Mouse (Mus musculus) heart, embryonic 11.5 days (tissue): ENCODE measurements around the gene Tbc1d22a. TPM values are rescaled to one million over a fixed set of nuclear protein-coding genes. Genes with fewer than 3 reads are reported as not detected.

Experiments used
- ATAC-seq: fragments of 200-750 bp; cut with Nextera tagmentation; replicated peaks from 2 replicates; pipeline ENCODE4 v1.8.0; 2017; ENCODE audit warnings: moderate library complexity; ENCODE audit not compliant: insufficient number of reproducible peaks, low FRiP score, low TSS enrichment
- H3K27ac ChIP-seq: fragments of 300-500 bp; sonication (generic); 2 replicates; pipeline ENCODE4 v1.5.1; 2014; ENCODE audit warnings: mild to moderate bottlenecking, low read depth, low read length
- H3K27me3 ChIP-seq: fragments of 300-500 bp; sonication (generic); 2 replicates; pipeline ENCODE4 v1.6.1; 2014; ENCODE audit warnings: mild to moderate bottlenecking, low read length, mixed read lengths; ENCODE audit not compliant: control insufficient read depth, insufficient read depth
- H3K36me3 ChIP-seq: fragments of 300-500 bp; sonication (generic); 2 replicates; pipeline ENCODE4 v1.6.1; 2014; ENCODE audit warnings: mild to moderate bottlenecking, low read length, moderate library complexity, mixed read lengths; ENCODE audit not compliant: control insufficient read depth, insufficient read depth
- H3K4me1 ChIP-seq: fragments of 300-500 bp; sonication (generic); 2 replicates; pipeline ENCODE4 v1.6.1; 2014; ENCODE audit warnings: low read length; ENCODE audit not compliant: control insufficient read depth, insufficient read depth
- H3K4me2 ChIP-seq: fragments of 300-500 bp; sonication (generic); 2 replicates; pipeline ENCODE4 v1.6.1; 2014; ENCODE audit warnings: mild to moderate bottlenecking, moderate library complexity
- H3K4me3 ChIP-seq: fragments of 300-500 bp; sonication (generic); 2 replicates; pipeline ENCODE4 v1.5.1; 2014; ENCODE audit warnings: low read depth, low read length
- H3K9ac ChIP-seq: fragments of 300-500 bp; sonication (generic); 2 replicates; pipeline ENCODE4 v1.6.1; 2014; ENCODE audit warnings: mild to moderate bottlenecking, low read depth, low read length, moderate library complexity
- H3K9me3 ChIP-seq: fragments of 300-500 bp; sonication (generic); replicated peaks from 2 replicates; pipeline ENCODE4 v1.6.1; 2016; ENCODE audit warnings: low read length; ENCODE audit not compliant: control insufficient read depth
- WGBS: fragments of 180-500 bp; shearing (Covaris S2); extraction: QIAGEN DNeasy Blood & Tissue Kit; methylation state at CpG from one replicate; pipeline ENCODE4 v1.1.7; 2014; ENCODE audit not compliant: insufficient replicate concordance; 5-methylcytosine and 5-hydroxymethylcytosine counted together
- polyA plus RNA-seq: library from polyadenylated mRNA; unstranded; fragments of >200 nt; fragmentation: Nextera tagmentation; extraction: Ambion mirVana; gene quantifications from 2 replicates; pipeline ENCODE4 v1.2.1, GENCODE M21; 2014

Gene Tbc1d22a
- polyA plus RNA-seq, 1 experiment from 2014 or later, result 6.0 TPM

DNA sequence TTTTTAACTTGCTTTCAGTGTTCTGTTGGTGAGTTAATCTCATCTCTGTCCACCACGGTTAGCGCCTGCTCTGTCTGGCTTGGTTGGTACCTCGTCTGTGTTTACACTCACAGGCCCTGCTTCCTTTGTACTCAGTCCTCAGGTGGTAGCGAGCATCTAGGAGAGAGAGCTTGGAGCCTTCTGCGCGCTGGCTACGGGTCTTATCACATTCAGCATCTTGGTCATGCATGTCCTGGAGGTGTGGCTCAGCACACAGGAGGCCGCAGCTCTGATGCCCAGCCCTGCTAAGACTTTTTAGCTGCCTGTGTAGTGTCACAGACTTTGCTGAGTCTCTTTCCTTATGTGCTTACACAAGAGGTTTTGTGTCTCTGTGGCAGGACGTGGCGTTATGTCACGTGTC, 15.4 kb downstream of the Tbc1d22a start:
- ATAC-seq, result no peak

DNA sequence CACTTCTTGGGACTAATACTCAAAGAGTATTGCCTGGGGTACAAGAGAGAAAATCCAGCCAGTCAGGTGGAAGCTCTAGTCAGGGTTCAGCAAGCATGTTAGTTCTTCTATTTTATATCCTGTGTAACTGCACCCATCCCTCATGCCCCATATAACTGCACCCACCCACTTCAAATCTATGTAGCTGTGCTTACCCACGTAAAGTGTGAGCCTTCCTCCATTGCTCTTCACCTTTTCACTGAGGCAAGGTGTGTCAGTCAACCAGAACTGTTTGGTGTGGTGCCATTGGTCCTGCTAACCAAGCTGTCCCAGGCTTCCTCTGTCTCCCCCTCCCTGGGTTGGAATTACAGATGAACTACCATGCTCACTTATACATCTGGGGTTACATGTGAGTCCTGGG, 16.9 kb downstream of the Tbc1d22a start:
- Histone ChIP-seq H3K27ac (no peak overlapping the region), H3K4me1 (peaks cover 3% of the 10 kb centered on the region; the same call in 1 of the 2 replicates), H3K4me3 (no peak overlapping the region), H3K36me3 (no peaks in the 10 kb centered on the region), H3K9me3 (no peaks in the 10 kb centered on the region), H3K27me3 (no peaks in the 10 kb centered on the region; the same call in 1 of the 2 replicates), H3K9ac (no peak overlapping the region), H3K4me2 (no peak overlapping the region)
- 96% methylated on average over 1 of the region's 1 CpGs for WGBS
- ATAC-seq, result no peak

More for the DNA sequence above, 15.4 kb downstream of the Tbc1d22a start:
- Histone ChIP-seq H3K27ac (no peak overlapping the region), H3K4me2 (no peak overlapping the region), H3K4me1 (peaks cover 3% of the 10 kb centered on the region; the same call in 1 of the 2 replicates), H3K9ac (no peak overlapping the region), H3K36me3 (no peaks in the 10 kb centered on the region), H3K27me3 (no peaks in the 10 kb centered on the region; the same call in 1 of the 2 replicates), H3K9me3 (no peaks in the 10 kb centered on the region), H3K4me3 (no peak overlapping the region)
- 76% methylated on average over 11 of the region's 11 CpGs for WGBS

DNA sequence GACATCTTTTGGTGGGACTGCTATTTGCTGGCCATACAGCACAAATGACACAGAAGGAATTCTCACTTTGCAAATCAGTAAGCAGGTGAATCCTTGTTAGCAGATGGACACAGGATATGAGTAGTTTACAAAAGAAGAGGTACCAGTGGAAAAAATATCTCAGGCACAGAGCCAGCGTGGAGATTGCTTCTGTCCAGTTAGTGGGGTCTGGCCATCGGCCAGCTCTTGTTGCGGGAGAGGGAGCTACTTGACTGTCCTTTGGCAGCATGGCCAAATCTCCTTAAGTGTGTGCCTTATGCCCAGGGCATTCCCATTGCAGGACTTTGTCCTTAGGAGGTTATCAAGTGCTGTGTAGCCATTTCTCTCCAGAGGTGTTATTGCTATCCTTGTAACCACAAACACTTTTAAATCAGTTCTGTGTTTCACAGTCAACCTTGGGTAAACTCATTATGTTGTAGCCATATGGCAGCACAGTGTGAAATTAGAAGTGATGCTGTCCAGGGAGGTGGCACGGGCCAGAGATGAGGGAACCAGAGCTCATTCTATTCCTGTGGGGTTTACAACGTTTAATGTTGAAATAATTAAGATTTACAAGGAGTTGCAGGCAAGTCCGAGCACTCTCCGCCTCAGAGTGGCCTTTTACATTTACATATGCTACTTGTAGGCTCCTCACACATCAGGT, 17.7 kb downstream of the Tbc1d22a start:
- Histone ChIP-seq H3K27ac (no peak overlapping the region), H3K9ac (no peak overlapping the region), H3K4me2 (no peak overlapping the region), H3K36me3 (no peaks in the 10 kb centered on the region), H3K9me3 (no peaks in the 10 kb centered on the region), H3K4me3 (no peak overlapping the region), H3K27me3 (no peaks in the 10 kb centered on the region), H3K4me1 (peaks cover 3% of the 10 kb centered on the region; the same call in 1 of the 2 replicates)
- ATAC-seq, result no peak
- WGBS, result 55% methylated on average over 7 of the region's 7 CpGs

DNA sequence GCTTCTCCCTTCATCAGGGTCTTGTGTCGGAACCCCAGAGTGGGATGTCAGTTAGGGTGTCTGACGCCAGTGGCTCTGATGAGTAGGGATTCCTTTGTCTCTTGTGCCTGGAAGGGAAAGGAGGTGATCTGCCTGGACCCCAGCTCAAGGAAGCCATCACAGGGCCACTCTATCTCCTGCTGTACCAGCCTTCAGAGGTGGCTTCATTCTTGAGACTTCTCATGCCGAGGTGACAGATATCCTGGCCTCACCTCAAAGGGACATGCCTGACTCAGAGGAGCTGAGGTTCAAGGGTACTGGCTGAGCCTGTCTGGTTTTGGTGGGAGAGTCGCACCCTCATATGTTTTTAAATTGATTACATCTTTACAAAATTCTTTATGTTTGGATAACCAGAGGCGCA, 19.7 kb downstream of the Tbc1d22a start:
- H3K9ac ChIP-seq, result no peak overlapping the region
- H3K9me3 ChIP-seq, result no peaks in the 10 kb centered on the region
- H3K4me3 ChIP-seq, result no peak overlapping the region
- H3K36me3 ChIP-seq, result no peaks in the 10 kb centered on the region
- 81% methylated on average over 5 of the region's 5 CpGs for WGBS
- H3K27me3 ChIP-seq, result 0 out of 2 replicates have a peak, but pooled peaks cover 2% of the 10 kb centered on the region
- H3K4me2 ChIP-seq, result no peak overlapping the region
- H3K4me1 ChIP-seq, result peaks cover 3% of the 10 kb centered on the region; the same call in 1 of the 2 replicates
- no peak overlapping the region for H3K27ac ChIP-seq
- no peak for ATAC-seq

DNA sequence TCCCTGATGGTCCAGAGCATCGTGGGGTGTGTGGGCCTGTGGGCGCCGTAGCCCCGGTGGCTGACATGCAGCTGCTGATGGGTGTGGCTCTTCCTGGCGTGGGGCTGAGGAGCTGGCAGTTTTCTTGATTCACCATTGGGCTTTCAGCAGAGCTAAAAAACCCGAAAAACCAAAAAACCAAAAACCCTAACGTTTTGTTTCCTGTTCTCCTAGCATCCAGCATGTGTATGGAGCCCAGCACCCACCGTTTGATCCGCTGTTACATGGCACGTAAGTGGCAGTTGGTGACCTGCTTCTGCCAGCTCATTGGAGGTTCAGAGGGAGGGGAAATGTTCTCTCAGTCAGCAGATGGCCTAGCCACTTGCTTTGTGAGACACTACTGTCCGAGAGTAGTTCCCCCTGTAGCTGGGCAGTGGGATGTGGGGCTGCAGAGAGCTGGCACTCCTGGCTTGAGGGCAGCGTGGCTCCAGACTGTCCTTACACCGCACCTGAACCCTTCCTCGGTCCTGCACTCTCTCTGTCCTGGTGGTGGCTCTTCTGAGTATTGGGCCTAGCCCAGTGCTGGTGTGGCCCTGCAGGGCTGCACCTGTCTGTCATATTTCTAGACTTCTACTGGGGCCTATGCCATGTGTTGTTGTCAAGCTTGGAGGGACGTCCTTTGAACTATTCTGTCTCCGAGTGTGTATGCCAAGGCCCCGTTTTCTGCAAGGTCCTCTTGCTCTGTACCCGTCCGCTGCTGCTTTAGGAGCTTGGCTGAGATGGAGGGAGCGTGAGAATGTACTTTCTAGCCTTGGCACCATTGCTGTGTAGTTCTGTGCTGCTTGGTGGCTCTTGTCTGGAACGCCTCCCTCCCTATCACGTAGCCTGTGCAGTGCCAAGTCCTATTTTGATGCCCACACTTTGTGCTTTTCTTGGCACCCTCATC, 20.5 kb downstream of the Tbc1d22a start:
- Histone ChIP-seq H3K27ac (no peak overlapping the region), H3K4me1 (peaks cover 3% of the 10 kb centered on the region; the same call in 1 of the 2 replicates), H3K36me3 (no peaks in the 10 kb centered on the region), H3K4me2 (no peak overlapping the region), H3K27me3 (0 out of 2 replicates have a peak, but pooled peaks cover 2% of the 10 kb centered on the region), H3K4me3 (no peak overlapping the region), H3K9me3 (no peaks in the 10 kb centered on the region), H3K9ac (no peak overlapping the region)
- WGBS, result 81% methylated on average over 22 of the region's 22 CpGs
- ATAC-seq, result no peak

DNA sequence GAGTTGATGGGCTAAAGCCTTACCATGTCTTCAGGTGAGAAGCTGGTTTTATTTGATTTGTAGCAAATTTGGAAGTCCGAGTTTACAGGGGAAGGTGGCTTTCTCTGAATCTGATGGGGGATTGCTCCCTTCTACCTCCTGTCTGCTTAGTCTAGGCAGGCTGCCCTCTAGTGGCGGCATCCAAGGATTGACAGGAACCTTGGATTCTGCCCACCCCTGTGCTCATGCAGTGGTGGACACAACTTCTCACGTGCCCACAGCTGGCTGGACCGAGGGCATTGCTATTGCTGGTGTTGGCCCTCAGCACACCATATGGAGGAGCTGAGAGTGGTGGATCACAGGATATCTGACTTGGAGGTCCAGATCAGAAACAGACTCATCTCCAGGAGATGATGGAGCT, 22.0 kb downstream of the Tbc1d22a start:
- Histone ChIP-seq H3K4me1 (peaks cover 3% of the 10 kb centered on the region; the same call in 1 of the 2 replicates), H3K9ac (no peak overlapping the region), H3K27ac (no peak overlapping the region), H3K9me3 (no peaks in the 10 kb centered on the region), H3K4me3 (no peak overlapping the region), H3K4me2 (no peak overlapping the region), H3K36me3 (no peaks in the 10 kb centered on the region), H3K27me3 (peaks cover 2% of the 10 kb centered on the region; the same call in 1 of the 2 replicates)
- 27% methylated on average over 4 of the region's 4 CpGs for WGBS
- no peak for ATAC-seq

DNA sequence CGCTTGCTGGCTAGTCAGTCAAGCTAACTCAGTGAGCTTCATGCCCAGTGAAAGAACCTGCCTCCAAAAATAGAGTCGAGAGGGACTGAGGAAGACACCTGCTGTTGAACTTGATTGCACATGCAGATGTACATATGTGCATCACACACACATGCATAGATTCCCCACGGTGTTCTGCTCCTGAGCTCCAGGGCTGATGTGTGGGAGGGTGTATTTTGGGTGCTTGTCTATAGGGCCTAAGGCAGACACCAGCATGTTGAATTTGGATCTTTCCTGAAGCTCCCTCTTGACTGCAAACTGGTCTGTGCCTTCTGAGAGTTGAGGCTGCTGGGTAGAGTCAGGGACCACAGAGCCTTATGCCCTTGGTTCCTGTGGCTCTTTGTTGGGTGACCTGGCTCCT, 23.8 kb downstream of the Tbc1d22a start:
- no peaks in the 10 kb centered on the region for H3K9me3 ChIP-seq
- no peak overlapping the region for H3K27ac ChIP-seq
- no peak overlapping the region for H3K9ac ChIP-seq
- H3K4me2 ChIP-seq, result no peak overlapping the region
- ATAC-seq, result no peak
- WGBS, result 85% methylated on average over 3 of the region's 3 CpGs
- H3K27me3 ChIP-seq, result peaks cover 2% of the 10 kb centered on the region; the same call in 1 of the 2 replicates
- H3K4me3 ChIP-seq, result no peak overlapping the region
- H3K36me3 ChIP-seq, result no peaks in the 10 kb centered on the region
- no peaks in the 10 kb centered on the region for H3K4me1 ChIP-seq

DNA sequence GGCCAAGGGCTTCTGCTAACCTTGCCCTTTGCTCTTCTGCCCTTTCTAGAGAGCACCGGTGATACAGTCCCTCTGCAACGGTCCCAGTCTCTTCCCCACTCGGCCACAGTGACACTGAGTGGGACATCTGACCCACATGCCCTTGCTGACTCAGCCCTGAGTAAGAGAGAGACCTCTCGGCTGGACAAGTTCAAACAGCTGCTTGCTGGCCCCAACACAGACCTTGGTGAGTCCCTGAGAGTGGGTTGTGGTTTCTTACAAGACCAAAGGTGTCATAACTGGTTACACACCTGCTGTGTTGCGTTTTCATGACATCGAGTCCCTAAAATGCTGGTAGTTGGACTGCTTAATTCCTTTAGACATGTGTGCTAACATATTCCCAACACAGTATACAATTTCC, 24.8 kb downstream of the Tbc1d22a start:
- no peaks in the 10 kb centered on the region for H3K4me1 ChIP-seq
- no peak overlapping the region for H3K4me3 ChIP-seq
- H3K27ac ChIP-seq, result no peak overlapping the region
- no peak overlapping the region for H3K4me2 ChIP-seq
- peaks cover 2% of the 10 kb centered on the region; the same call in 1 of the 2 replicates for H3K27me3 ChIP-seq
- WGBS, result 82% methylated on average over 6 of the region's 6 CpGs
- H3K9me3 ChIP-seq, result no peaks in the 10 kb centered on the region
- ATAC-seq, result no peak
- H3K36me3 ChIP-seq, result no peaks in the 10 kb centered on the region
- no peak overlapping the region for H3K9ac ChIP-seq
